Mouse (Mus musculus): Measurements from ENCODE around the gene Rab1a.
"Not testable (repeated sequence)": the region's sequence is repeated elsewhere in the genome, so short reads cannot be mapped to it uniquely, and the experiment has no call there.

The Rab1a gene

DNA sequence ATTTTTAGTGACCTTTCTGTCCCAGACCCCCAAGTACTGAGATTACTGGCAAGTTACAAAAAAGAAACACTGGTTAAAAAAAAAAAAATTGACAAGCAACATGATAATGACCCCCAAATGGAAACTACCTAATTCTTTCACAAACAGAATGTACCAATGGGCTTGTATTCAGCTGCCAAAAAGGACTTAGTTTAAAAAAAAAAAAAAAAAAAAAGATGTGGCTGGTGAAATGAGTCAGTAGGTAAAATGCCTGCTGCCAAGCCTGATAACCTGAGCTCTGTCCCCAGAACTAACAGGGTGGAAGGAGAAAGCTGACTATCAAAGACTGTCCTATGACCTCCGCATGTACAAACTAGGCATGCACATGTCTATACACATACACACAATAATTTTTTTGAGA is 16.0 kb downstream of the Rab1a start:
- DNase-seq (ENCODE audit: low spot score): no peak

DNA sequence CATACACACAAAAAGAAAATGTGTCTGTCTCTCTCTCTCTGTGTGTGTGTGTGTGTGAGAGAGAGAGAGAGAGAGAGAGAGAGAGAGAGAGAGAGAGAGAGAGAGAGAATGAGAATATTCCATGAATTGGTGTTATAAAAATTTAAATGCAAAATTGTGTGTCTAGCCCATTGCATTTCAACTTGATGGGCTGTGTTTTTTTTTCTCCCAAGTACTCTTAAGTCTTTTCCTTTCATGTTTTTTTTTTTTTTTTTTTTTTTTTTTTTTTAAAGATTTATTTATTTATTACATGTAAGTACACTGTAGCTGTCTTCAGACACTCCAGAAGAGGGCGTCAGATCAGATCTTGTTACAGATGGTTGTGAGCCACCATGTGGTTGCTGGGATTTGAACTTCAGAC is 20.4 kb downstream of the Rab1a start:
- not testable (repeated sequence) for DNase-seq (ENCODE audit: low spot score)

DNA sequence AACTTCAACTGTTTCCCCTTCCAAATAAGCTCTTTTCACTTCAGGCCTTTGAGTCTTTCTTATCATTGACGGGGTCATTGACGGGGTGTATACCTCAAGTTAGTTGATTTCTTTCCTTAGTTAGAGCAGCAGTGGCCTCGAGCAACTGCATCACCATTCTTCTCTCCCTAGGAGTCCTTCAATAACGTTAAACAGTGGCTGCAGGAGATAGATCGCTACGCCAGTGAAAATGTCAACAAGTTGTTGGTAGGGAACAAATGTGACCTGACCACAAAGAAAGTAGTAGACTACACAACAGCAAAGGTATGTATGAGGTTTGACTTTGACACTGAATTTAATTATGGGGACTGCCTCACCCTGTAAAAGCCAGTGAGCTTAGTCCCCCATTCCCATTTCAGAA is 23.0 kb downstream of the Rab1a start:
- DNase-seq (ENCODE audit: low spot score): no peak

DNA sequence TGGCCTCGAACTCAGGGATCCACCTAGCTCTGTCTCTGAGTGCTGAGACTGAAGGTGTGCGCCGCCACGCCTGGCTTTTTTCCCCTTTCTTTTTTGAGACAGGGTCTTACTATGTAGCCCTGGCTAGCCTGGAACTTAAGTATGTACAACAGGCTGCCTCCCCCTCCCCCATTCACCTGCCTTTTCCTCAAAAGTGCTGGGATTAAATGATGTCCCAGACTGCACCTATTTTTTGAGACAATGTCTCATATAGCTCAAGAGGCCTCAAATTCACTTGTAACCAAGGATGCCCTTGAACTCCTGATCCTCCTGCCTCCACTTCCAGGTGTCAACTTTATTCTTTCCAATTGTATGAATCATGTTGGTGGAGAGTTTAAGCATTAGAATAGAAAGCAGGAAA is 24.7 kb downstream of the Rab1a start:
- no peak for DNase-seq (ENCODE audit: low spot score)

DNA sequence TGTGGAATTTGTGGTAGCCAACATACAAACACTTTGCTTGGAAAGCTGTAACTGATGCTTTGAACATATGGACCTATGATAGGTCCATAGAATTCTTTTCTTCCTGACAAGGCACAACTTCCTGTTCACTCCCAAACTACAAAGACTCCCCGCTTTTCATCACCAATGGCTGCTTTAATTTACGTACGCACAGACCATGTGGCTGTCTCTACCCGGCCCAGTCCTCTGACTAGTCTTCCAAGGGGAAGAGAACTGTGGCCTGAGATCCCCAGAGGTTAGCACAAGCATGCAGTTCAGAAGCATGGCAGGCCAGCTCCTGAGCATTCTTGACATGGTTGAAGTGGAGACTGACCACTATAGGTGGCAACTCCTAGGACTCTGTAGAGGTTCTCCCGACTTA is 27.4 kb downstream of the Rab1a start:
- DNase-seq (ENCODE audit: low spot score): no peak

DNA sequence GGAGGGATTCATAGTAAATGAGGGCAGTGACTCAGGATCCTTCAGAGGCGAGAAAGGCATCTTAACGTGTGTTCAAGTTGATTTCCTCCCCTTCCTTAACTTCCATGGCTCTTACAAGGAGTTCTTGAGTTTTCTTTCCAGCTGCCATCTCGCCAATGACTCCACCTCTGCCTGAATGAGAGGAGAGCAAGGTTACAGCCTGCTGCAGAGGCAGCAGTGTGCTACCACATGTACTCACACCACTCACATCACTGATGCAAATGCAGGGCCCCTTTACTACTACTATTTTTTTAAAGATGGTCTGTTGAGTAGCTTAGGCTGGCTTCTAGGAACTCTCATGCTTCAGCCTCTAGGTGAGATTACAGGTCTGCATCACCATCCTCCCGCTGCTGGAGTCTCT is 28.1 kb downstream of the Rab1a start:
- no peak for DNase-seq (ENCODE audit: low spot score)

DNA sequence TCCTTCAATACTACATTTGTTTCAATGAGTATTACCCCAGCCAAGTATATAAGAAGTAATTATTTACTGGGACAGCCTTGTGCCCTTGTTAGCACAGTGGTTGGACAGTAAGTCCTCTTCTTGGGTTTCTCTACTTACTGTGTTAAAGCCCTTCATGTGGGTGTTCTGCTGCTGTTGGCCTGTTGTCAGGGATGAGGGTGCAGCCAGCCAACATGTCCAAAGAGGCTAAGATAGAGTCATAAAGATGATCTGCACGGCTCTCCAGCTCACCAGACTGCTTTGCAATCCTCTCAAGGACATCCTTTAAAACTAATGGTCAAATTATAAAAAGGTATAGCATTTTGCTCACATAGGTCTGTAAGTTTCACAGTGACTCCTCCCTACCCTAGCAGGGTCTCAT is 29.1 kb downstream of the Rab1a start:
- no peak for DNase-seq (ENCODE audit: low spot score)

DNA sequence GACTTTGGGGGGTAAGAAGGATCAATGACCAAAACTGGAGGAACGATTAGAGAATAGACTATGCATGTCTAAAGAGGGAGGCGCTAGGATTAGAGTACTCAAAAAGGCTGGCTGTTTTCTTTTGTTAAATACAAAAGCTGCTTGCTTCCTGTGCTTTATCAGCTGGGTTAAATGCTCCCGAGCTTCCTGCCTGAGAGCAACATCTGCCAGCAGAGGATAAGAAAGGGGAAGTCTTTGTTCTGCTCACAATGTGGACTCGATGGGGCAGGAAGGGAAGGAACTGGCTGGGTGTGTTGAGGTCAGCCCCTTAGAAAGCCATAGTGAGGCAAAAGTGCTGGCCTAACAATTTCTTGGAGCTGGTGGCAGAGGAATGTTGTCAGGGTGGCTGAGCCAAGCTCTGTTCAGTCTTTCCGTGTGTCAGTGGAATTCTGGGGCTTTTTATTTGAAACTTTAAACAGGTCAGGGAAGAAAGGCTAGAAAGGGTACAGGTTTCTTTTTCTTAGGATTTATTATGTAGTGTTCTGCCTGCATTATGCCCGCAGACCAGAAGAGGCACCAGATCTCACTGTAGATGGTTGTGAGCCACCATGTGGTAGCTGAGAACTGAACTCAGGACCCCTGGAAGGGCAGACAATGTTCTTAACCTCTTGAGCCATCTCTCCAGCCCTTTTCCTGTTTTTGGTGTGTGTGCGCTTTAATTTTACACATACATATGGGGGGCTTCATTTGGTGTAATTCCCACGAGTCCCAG is 30.1 kb downstream of the Rab1a start:
- DNase-seq (ENCODE audit: low spot score): peak; percentile 33

DNA sequence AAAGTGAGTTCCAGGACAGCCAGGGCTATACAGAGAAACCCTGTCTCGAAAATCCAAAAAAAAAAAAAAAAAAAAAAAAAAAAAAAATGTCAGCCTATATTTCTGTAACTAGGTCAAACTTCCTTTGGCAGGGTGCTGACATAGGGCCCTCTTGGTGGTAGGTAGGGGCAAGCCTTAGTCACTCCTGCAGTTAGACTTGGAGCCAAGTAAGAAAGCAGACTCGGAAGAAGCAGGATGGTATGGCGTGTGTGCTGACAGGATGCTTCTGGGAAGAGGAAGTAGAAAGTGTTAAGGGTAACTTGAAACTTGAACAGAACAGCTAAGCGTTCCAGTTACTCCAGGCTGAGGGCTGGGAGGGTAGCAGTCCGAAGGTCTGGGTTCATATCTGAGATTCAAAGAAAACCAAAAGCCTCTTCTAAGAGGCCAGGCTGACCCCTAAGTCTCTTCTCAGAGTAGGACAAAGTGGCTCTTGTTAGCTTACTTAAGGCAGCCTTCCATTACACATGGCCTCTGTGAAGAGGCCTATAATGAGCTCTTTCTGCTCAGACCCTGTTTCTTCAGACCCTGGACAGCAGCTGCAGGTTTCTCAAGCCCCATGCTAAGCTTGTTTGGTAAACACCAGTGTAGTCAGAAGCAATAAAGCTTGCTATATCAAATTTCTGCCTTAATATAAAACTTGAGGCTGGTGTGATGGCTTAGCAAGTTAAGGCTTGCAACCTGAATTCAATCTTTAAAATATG is 31.0 kb downstream of the Rab1a start:
- DNase-seq (ENCODE audit: low spot score): no peak

DNA sequence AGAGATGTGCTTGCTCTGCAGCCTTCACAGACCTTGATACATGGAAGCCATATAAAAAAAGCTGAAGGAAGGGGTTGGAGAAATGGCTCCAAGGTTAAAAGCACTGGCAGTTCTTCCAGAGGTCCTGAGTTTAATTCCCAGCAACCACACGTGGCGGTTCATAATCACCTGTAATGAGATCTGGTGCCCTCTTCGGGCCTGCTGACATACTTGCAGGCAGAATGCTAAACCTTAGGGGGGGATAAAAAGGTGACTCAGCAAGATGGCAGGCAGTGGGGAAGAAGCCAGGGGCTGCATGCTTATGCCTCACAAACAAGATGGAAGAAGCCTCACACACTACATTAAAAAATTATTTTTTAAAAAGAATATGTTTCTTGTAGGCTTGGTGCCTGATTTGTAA is 33.0 kb downstream of the Rab1a start:
- no peak for DNase-seq (ENCODE audit: low spot score)

DNA sequence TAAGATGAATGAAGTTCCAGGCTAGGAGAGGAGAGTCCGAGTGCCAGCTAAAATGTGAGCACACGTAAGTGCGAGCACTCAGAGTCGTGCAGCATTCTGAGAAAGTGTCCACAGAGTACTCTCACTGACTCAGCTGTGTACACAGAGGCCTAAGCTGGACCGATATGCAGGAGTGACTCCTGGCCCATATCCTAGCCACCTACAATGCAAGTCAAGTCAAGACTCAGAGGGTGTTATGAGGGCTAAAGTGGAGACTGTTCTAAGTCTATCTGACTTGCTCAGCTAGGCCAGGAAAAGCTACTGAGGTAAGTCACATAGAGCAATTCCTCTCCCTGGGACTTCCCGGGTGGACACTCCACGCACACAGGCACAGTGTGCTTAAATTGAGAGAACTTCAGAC is 35.8 kb downstream of the Rab1a start:
- no peak for DNase-seq (ENCODE audit: low spot score)

DNA sequence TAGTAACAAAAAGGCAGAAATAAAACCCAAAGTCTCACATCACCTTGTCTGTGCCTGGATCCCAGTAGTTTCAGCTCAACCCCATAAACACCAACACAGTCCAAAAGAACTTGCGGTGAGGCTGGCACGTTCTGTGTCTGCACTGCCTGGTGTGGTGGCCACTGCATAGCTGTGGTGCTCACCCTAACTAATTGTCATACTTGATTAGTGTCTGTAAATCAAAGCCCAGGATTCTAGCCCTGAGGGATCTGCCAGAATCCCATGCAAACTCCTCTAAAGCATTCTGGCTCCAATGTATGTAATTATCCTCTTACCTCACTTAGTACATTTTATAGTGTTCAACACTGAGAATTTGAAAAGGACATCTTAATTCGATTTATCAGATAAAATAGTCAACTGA is 36.7 kb downstream of the Rab1a start:
- no peak for DNase-seq (ENCODE audit: low spot score)

DNA sequence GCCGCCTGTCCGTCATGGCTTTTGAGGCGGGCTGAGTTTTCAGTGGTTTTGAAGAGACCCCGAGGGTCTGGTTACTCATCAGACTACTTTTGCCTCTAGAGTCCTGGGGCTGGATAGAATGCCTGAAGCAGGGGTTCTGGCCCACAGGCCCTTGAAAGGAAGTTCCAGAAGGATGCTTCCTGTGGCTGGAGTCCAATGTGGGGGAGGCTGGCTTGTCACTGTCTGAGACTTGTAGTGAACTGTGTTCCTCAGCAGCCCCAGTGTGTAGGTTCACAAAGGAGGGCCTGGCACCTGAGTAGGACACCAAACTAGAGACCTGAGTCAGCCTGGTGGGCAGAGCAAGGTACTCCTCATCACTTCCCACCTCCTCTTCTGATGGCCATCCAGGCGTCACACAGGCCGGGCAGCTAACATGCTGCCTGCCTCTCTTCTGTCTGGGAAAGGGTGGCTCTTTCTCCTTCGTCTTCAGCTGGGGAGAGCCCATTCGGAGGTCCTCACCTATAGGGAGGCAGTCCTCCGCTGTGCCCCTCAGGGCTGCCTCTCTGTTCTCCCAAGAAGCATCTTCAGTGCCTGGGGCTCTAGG is 38.1 kb downstream of the Rab1a start:
- DNase-seq (ENCODE audit: low spot score): no peak

DNA sequence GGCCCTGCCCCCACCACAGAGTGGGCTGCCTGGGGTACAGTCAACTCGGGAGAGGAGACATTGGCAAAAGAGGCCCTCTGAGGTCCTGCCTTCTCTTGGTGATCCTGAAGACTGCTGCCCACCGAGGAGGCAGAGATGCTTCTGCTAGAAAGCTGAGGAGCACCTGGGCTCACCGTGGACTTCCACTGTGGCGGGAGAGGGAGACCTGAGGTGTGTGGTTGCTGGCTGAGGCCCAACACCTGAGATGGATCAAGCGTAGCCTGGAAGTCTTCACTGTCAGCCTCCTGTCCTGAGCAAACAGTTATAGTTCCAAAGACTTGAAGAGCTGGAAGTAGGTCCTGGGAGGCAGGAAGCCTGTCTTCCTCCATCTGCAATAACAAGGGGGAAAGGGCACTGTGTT is 39.1 kb downstream of the Rab1a start:
- DNase-seq (ENCODE audit: low spot score): no peak

DNA sequence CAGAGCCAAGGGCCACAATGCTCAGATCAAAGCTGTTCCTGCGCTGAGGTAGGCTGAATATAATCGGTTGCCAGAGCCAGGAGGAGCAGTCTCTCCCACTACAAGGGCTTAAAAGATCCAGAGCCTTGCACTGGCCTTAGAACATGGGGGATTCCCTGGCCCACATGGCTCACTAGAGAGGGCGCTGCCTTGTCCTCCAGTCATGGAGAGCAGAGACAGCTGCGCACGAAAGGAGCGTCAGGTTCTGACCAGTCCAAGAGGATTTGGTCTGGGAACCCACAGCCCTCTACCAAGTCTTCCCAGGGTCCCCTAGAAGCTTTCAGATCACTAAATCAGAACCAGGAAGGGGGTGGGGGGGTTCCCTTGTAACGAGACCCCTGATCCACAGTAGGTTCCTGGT is 40.1 kb downstream of the Rab1a start:
- no peak for DNase-seq (ENCODE audit: low spot score)

DNA sequence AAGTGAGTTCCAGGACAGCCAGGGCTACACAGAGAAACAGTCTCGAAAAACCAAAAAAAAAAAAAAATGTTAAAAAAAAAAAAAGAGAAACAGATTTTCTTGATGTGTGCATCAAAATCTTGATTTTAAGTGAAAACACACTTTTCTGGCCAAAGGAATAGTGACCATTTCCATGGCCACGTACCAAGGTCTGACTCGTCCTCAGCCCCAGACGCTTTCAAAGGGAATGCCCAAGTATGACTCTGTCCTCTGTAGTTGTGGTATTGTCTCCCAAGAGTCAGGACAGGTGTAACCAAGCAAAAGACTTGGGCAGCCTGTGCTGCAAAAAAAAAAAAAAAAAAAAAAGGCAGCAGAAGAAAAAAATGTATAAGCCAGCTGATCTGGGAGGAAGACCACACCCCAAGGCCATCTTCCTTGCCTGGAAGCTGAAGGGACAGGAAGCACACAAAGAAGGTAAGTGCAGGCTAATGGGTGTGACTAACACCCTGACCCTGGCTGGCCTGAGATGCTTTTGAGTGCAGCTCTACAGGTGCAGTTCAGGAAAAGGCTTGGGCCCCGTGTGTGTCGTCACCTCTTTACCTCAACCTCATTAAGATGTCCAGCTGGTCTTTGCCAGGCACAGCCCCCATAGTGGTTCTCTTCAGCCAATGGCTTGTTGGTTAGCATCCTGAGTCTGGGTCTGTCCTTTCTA is 41.3 kb downstream of the Rab1a start:
- DNase-seq (ENCODE audit: low spot score): no peak

DNA sequence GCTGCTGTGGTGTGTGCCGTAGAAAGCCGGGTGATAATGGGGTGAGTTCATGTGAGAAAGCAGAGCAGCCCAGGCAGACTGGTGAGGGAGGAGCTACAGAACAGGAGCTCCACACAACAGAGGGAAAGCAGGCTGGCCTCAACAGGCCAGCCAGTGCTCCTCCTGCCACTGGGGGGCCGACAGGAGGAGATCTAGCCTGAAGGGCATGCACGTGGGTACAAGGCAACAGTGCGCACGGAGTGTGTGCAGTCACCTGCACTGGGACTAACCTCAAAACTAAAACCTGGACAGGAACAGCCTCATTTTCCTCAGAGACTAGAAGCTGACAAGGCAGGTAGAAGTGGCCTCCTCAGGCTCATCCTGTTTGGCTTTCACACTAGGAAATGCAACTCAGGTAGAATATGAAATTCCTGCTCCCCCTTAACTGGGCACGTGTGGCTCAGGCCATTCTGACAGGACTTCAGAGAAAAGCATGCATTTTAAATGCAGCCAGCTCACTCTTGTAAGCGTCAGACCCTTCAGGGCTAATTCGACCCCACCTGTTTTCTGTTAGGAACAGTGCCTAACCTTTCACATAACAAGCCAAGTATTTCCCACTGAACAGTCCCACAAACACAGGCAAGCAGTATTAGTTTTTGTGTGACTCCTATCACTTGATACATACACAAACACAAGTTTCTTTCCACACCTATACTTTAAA is 42.1 kb downstream of the Rab1a start:
- no peak for DNase-seq (ENCODE audit: low spot score)

DNA sequence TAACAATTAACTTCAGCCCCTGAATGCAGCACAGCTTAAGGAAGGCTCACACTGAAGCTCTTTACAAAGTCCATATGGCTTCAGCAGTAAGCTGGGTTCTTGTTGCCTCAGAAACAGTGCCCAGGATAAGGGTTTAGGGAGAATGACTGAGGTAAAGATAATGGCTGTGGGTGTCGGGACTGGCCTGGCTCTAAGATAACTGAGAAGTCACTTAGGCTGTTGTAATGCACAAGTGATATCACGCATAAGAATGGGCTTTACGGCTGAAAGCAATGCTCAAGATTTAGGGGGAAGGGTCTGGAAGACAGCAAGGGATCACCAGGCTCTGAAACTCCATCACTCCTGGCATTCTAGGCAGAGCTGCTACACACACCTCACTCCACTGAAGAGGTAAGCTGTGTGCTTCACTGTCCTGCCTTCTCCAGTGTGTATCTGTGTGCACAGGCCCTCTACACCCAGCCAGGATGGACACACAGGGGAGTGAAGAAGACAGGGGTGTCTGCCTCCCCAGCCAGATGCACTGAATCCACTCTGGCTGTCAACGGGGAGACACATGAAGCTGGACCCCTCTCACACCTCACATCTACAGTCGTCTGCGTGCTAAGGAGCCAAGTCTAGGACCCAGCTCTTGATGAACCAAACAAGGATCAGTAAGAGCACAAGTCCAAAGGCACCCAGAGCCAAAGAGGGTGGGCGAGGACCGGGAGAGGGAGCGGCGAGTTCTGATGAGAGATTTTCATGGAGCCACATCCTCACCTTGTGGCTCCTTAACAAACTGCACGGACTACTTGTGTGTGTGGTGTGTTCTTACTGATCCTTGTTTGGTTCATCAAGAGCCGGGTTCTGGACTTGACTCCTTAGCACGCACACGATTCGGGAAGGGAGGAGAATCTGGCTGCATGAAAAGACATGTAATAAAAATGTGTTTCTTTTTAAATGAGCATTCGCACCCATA is 43.4 kb downstream of the Rab1a start:
- DNase-seq (ENCODE audit: low spot score): no peak

DNA sequence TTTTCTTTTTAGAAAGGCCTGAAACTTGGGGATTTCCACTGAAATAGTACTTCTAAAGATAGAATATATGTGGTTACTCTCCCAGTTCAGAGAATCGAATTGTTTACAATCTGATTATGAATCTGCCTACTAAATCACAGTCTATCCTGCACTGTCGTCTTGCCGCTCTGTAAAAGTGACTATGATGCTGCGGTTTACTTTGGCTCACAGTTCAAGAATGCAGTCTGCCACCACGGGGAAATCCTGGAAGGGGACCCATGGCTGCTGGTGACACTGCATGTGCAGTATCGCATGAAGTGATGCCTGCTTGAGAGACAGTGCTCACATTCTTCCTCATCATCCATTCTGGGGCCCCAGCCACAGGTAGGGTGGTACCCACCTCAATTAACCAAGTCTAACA is 44.1 kb downstream of the Rab1a start:
- DNase-seq (ENCODE audit: low spot score): no peak

DNA sequence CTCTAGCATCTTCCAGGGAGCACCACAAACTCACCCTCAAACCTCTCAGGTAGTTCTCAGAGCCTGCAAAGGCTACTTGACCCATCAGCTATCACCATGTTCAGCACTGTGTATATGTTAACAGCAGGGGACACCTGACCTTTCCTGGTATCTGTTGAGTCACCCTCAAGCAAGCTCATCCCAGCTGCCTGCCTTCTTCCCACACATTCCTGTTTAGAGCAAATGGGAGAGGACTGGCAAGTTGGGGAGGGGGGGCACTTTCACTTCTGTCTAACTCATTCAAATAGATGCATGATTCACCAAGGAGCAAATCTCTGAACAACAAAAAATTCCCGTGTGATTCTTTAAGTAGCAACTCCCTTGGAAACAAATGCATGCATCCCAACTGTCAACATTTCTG is 45.4 kb downstream of the Rab1a start:
- DNase-seq (ENCODE audit: low spot score): no peak
